Mouse (Mus musculus) adrenal gland (tissue): ENCODE data around the gene Hexim2.

ENCODE experiments used
- intact Hi-C: fragments of 180-260 bp; cut with DNase I; formaldehyde crosslinking; loops from one replicate; pipeline ENCODE4 v1.15.1; 2025

Gene Hexim2

DNA sequence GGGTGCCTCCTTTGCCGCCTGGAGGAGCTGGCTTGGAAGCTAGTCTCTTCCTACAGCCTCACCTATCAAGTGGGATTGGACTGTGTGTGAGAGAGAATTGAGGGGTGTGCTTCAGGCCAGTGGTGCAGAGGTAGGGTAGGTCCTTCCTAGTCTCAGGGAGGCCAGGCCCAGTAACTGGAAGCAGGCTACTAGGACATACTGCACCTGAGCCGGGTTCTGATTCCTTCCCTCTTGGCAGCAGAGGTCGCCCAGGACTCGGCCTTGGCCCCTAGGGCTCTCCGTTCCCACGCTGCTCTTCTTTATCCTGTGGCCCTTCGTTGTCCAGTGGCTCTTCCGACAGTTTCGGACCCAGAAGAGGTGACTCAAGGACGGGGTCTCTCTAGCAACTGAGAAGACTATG is 20.9 kb upstream of the Hexim2 start:
- intact Hi-C loops = no loop called here

GRCm38 (mm10) chr11:103111881-103112551 is 20.2 kb upstream of the Hexim2 start:
- intact Hi-C loops = no loop called here

GRCm38 (mm10) chr11:103112552-103112912 is 19.7 kb upstream of the Hexim2 start:
- intact Hi-C loops = no loop called here

GRCm38 (mm10) chr11:103113005-103113404 is 19.2 kb upstream of the Hexim2 start:
- intact Hi-C loops = no loop called here

DNA sequence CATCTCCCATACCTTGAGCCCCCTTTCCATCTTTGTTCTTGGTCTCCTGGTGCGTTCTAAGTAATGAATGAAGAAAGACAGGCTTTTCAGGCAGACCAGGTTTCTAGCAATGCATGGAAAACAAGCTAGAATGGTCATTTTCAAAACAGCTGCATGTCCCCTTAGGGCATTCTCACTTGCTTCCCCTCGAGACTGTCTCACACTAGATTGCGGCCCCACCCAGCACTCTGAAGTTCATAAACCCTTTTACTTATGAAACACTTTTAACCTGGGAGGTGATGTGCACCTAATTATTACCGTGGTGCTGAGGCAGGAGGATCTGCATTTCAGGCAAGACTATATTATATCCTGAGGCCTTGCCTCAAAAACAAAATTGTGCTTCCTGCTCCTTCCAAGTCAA is 18.5 kb upstream of the Hexim2 start:
- intact Hi-C loops = no loop called here

GRCm38 (mm10) chr11:103114270-103114943 is 17.8 kb upstream of the Hexim2 start:
- intact Hi-C loops = no loop called here

- intact Hi-C loops = loop anchor here (2.0 kb wide), 2 partner anchors 17 to 43 kb away; partner anchors contain the start of gene Hexim2
Observed at GRCm38 (mm10) chr11:103115163-103116007, 16.8 kb upstream of the Hexim2 start.

- intact Hi-C loops = loop anchor here (2.0 kb wide), 2 partner anchors 17 to 43 kb away; partner anchors contain the start of gene Hexim2
Observed at GRCm38 (mm10) chr11:103116008-103116818, 16.0 kb upstream of the Hexim2 start, which contains the start of gene Hexim1. TSS of gene Hexim1 (plus strand) at chr11:103116231.

DNA sequence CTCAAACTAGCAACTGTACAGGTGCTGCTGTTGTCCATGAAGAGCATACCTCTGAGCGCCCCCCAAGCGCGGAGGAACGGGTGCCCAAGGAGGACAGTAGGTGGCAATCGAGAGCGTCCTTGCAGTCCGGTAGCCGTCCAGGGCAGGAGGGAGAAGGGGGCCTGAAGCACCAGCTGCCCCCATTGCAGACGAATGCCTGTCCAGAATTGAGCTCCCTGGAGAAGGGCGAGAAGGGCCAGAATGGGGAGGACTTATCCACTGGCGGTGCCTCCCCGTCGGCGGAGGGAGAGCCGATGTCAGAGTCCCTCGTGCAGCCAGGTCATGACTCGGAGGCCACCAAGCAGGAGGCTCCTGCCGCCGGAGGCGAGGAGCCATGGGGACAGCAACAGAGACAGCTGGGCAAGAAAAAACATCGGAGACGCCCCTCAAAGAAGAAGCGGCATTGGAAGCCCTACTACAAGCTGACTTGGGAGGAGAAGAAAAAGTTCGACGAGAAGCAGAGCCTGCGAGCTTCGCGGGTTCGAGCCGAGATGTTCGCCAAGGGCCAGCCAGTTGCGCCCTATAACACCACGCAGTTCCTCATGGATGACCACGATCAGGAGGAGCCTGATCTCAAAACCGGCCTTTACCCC is 15.2 kb upstream of the Hexim2 start:
- intact Hi-C loops = loop anchor here (2.0 kb wide), 2 partner anchors 16 to 42 kb away; partner anchors contain the start of gene Hexim2

DNA sequence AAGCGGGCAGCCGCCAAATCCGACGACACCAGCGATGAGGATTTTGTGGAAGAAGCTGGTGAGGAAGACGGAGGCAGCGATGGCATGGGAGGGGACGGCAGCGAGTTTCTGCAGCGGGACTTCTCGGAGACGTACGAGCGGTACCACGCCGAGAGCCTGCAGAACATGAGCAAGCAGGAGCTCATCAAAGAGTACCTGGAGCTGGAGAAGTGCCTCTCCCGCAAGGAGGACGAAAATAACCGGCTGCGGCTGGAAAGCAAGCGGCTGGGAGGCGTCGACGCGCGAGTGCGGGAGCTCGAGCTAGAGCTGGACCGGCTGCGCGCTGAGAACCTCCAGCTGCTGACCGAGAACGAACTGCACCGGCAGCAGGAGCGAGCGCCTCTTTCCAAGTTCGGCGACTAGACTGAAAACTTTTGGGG is 14.6 kb upstream of the Hexim2 start:
- intact Hi-C loops = loop anchor here (2.0 kb wide), 2 partner anchors 15 to 41 kb away; partner anchors contain the start of gene Hexim2

- intact Hi-C loops = no loop called here
Observed at GRCm38 (mm10) chr11:103118866-103119265, 13.4 kb upstream of the Hexim2 start.

DNA sequence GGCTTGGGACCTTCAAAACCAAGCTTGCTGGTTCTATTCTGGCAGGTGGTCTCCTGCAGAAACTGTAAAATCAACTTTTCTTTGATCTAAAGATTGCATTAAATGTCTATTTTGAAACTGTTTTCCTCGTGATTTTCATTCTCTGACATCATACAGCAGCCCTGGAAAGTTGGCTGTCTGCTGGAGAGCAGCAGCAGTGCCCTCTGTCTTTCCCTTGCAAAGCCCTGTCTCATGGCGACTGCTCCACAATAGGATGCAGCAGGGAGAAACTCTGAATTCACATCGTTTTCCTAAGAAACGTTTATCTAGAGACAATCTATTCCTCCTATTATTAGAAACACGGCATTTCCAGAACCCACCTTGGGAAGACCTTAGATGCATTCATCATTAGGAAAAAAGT is 12.6 kb upstream of the Hexim2 start:
- intact Hi-C loops = no loop called here

- intact Hi-C loops = no loop called here
Observed at GRCm38 (mm10) chr11:103120315-103120714, 11.9 kb upstream of the Hexim2 start.

GRCm38 (mm10) chr11:103132576-103133455 is 587 bp downstream of the Hexim2 start:
- intact Hi-C loops = loop anchor here (2.0 kb wide), 1 partner anchor 16 kb away; the partner anchor contains the start of gene Hexim1

GRCm38 (mm10) chr11:103133456-103134185 is 1.4 kb downstream of the Hexim2 start:
- intact Hi-C loops = loop anchor here (2.0 kb wide), 1 partner anchor 17 kb away; the partner anchor contains the start of gene Hexim1

DNA sequence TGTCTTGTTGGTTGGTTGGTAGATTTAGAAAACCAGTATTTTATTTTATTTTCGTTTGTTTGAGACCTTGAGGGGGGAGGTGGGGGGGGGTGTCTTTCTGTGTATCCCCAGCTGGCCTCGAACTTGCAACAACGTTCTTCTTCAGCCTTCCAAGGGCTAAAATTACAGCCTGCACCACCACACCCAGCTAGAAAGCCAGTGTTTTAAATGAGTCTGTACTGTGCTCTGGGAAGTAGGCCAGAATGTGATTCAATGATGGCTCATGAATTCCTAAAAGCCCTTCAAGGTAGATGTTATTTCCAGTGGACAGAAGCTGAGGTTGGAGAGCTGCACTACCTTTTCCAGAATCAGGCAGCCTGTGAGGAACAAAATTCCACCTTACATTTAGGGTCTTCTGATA is 2.0 kb downstream of the Hexim2 start:
- intact Hi-C loops = no loop called here

- intact Hi-C loops = no loop called here
Observed at GRCm38 (mm10) chr11:103136039-103136577, 3.9 kb downstream of the Hexim2 start.
